Mouse (Mus musculus) testis, adult 2 months (tissue): ENCODE measurements at regions not wholly inside any gene's neighbourhood (a gene's known extent, or its start where the extent isn't known, plus 50 kb on each side); places are given as distances from the start of the nearest gene placed in this dataset.

Experiments
- CTCF ChIP-seq: fragments of 200-500 bp; IDR thresholded peaks from 2 replicates; pipeline ENCODE4 v1.5.1; 2012; ENCODE audit warnings: low read depth, mild to moderate bottlenecking, inconsistent platforms, low read length, moderate library complexity; ENCODE audit not compliant: control insufficient read depth, insufficient read depth, insufficient replicate concordance
- POLR2A ChIP-seq: fragments of 200-500 bp; IDR thresholded peaks from 2 replicates; pipeline ENCODE4 v1.6.1; 2012; ENCODE audit warnings: low read depth, mild to moderate bottlenecking, inconsistent platforms, low read length, moderate library complexity; ENCODE audit not compliant: control insufficient read depth

DNA sequence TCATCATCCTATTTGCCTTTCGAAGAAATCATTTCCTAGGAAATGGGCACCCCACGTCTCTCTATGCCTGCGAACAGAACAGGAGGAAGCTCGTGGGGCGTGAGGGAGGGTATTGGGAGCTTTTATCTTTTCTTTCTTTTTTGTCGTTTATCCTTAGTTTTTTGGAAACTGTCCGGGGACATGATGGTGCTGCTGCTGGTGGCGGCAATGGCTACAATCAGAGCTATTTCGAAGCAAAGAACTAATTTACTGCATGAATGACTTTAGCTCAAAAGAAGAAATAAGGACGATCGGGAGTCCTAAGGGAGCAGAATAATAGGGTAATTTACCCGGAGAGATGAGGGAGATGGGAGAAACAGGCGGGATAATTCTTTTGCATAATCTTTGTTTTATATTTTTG, 119.9 kb downstream of the Tmem132e start:
- TF ChIP-seq POLR2A (no peak), CTCF (no peak)
